Mouse (Mus musculus): Measurements from ENCODE around the gene Dock4. TPM values are rescaled to one million over a fixed set of nuclear protein-coding genes. Genes with fewer than 3 reads are reported as not detected.

The Dock4 gene
- polyA plus RNA-seq, 1 experiment from 2014 or later, result 1.2 TPM

- DNase-seq (ENCODE audit: low spot score), result no peak
Measured at GRCm38 (mm10) chr12:40507823-40508390, 62.2 kb downstream of the Dock4 start.

- no peak for DNase-seq (ENCODE audit: low spot score)
Measured at GRCm38 (mm10) chr12:40508416-40508815, 62.7 kb downstream of the Dock4 start.

- no peak for DNase-seq (ENCODE audit: low spot score)
Measured at GRCm38 (mm10) chr12:40511643-40512369, 66.1 kb downstream of the Dock4 start.

- no peak for DNase-seq (ENCODE audit: low spot score)
Measured at GRCm38 (mm10) chr12:40512370-40512693, 66.6 kb downstream of the Dock4 start.

GRCm38 (mm10) chr12:40512994-40513393 is 67.2 kb downstream of the Dock4 start:
- no peak for DNase-seq (ENCODE audit: low spot score)

- DNase-seq (ENCODE audit: low spot score), result no peak
Measured at GRCm38 (mm10) chr12:40514021-40514420, 68.3 kb downstream of the Dock4 start.

GRCm38 (mm10) chr12:40522468-40522867 is 76.7 kb downstream of the Dock4 start:
- DNase-seq (ENCODE audit: low spot score), result no peak

GRCm38 (mm10) chr12:40523020-40523419 is 77.3 kb downstream of the Dock4 start:
- no peak for DNase-seq (ENCODE audit: low spot score)

- DNase-seq (ENCODE audit: low spot score), result no peak
Measured at GRCm38 (mm10) chr12:40525045-40525444, 79.3 kb downstream of the Dock4 start.

- DNase-seq (ENCODE audit: low spot score), result peak; percentile 54
Measured at GRCm38 (mm10) chr12:40535655-40536618, 90.2 kb downstream of the Dock4 start.

GRCm38 (mm10) chr12:40537826-40538225 is 92.1 kb downstream of the Dock4 start:
- DNase-seq (ENCODE audit: low spot score), result no peak

GRCm38 (mm10) chr12:40538318-40538717 is 92.6 kb downstream of the Dock4 start:
- DNase-seq (ENCODE audit: low spot score), result no peak

- no peak for DNase-seq (ENCODE audit: low spot score)
Measured at GRCm38 (mm10) chr12:40538780-40539179, 93.0 kb downstream of the Dock4 start.

- DNase-seq (ENCODE audit: low spot score), result no peak
Measured at GRCm38 (mm10) chr12:40544273-40544672, 98.5 kb downstream of the Dock4 start.

- DNase-seq (ENCODE audit: low spot score), result no peak
Measured at GRCm38 (mm10) chr12:40546827-40547226, 101.1 kb downstream of the Dock4 start.

GRCm38 (mm10) chr12:40551317-40551716 is 105.6 kb downstream of the Dock4 start:
- no peak for DNase-seq (ENCODE audit: low spot score)

- no peak for DNase-seq (ENCODE audit: low spot score)
Measured at GRCm38 (mm10) chr12:40552201-40552600, 106.4 kb downstream of the Dock4 start.

- no peak for DNase-seq (ENCODE audit: low spot score)
Measured at GRCm38 (mm10) chr12:40553929-40554328, 108.2 kb downstream of the Dock4 start.

GRCm38 (mm10) chr12:40554941-40555511 is 109.3 kb downstream of the Dock4 start:
- no peak for DNase-seq (ENCODE audit: low spot score)

GRCm38 (mm10) chr12:40558600-40558999 is 112.8 kb downstream of the Dock4 start:
- no peak for DNase-seq (ENCODE audit: low spot score)

- DNase-seq (ENCODE audit: low spot score), result no peak
Measured at GRCm38 (mm10) chr12:40559103-40559502, 113.4 kb downstream of the Dock4 start.

- no peak for DNase-seq (ENCODE audit: low spot score)
Measured at GRCm38 (mm10) chr12:40563703-40564102, 118.0 kb downstream of the Dock4 start.

Measured in thymus, postnatal 0 days (tissue).